Mouse (Mus musculus) lung, adult 2 months (tissue): ENCODE data around the gene Immt.

ENCODE experiments used
- CTCF ChIP-seq: fragments of 200-500 bp; IDR thresholded peaks from 2 replicates; pipeline ENCODE4 v1.5.1; 2011; ENCODE audit warnings: mild to moderate bottlenecking, low read length, control low read depth; ENCODE audit not compliant: insufficient read depth
- POLR2A ChIP-seq: fragments of 200-500 bp; IDR thresholded peaks from 2 replicates; pipeline ENCODE4 v1.6.1; 2011; ENCODE audit warnings: low read depth, mild to moderate bottlenecking, control low read depth, low read length, borderline replicate concordance; ENCODE audit errors: extremely low read depth

- TF ChIP-seq CTCF (no peak), POLR2A (no peak)
Measured at GRCm38 (mm10) chr6:71909384-71909783, 78.3 kb downstream of the Immt start.
